Mouse (Mus musculus) urinary bladder, postnatal 25 days (tissue): ENCODE measurements around the gene Hist1h2bq.
A peak's percentile ranks its signal among the peaks of the same experiment; 100 is the strongest.
"Not testable (repeated sequence)": the region's sequence is repeated elsewhere in the genome, so short reads cannot be mapped to it uniquely, and the experiment has no call there.

Source experiments
- DNase-seq: peaks from one replicate; pipeline ENCODE4 v3.0.0; 2022; ENCODE audit warnings: low spot score

The Hist1h2bq gene

GRCm38 (mm10) chr13:21810073-21810472 lies at the start of gene Hist1h2bq, which contains the start of gene Hist1h2ao:
Gene Hist1h2bq, minus strand, starts transcription at chr13:21810197.
Gene Hist1h2ao, plus strand, starts transcription at chr13:21810465.
- not testable (repeated sequence) for DNase-seq

DNA sequence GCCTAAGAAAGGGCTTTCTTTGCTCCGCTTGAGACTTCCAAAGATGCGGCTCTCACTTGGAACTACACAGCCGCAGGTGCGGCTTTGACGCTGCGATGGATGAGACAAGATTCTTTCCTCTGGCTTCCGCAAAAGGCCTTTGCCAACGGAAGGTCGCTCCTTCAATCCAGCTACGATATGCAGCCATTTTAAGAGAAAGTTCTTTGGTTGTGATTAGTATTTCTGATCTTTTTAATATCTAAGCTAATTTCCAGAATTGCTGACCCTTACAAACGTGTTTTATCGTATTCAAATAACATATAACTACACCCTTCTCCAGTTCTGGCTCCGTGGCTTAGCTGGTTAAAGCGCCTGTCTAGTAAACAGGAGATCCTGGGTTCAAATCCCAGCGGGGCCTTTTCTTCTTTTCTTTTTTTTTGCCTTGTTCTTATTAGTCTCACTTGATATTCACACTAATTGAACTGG lies 45.7 kb upstream of the Hist1h2bq start:
- DNase-seq, result peak; percentile 19

- DNase-seq, result peak; percentile 63
Measured at GRCm38 (mm10) chr13:21855146-21855545, 45.1 kb upstream of the Hist1h2bq start.

GRCm38 (mm10) chr13:21852215-21852945 lies 42.4 kb upstream of the Hist1h2bq start:
- no peak for DNase-seq

DNA sequence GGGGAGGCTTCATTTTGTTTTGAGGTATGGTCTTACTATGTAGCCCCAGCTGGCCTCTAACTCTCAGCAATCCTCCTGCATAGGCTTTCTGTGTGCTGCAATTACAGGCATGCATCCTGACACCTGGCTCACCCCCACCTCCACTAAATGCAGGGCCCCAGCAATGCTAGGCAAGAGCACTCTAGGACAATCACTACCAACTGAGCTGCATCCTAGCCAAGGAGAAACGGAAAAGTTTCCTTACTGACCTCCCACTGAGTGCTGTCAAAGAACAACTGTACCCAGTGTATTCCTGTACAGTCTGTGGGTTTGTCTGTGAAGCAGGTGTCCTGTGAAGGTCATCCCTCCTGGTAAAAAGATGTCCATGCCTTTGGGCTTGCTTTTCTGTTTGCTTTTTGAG lies 40.7 kb upstream of the Hist1h2bq start:
- not testable (repeated sequence) for DNase-seq

GRCm38 (mm10) chr13:21847883-21848282 lies 37.9 kb upstream of the Hist1h2bq start:
- no peak for DNase-seq

GRCm38 (mm10) chr13:21846356-21846755 lies 36.4 kb upstream of the Hist1h2bq start:
- not testable (repeated sequence) for DNase-seq

DNA sequence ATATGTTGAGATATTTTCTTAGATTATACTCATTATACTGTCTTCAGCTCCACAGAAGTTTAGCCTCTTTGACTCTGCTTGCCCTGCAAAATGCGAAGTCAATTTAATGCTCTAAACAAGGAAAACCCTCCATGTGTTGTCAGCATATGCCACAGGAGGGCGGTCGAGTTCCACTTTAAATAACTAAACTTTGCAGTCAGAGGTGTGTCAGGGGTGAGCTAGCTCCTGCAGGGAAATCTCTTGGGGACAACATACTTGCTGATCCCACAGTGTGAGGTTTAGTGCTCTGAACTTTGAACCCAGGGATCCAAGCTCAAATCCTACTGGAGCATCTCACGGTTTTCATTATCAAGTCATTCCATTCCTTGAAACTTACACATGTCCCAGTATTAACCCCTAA lies 30.5 kb upstream of the Hist1h2bq start:
- not testable (repeated sequence) for DNase-seq

GRCm38 (mm10) chr13:21833461-21833860 lies 23.5 kb upstream of the Hist1h2bq start, which contains the start of the genes Hist1h2ap and Hist1h2br:
Gene Hist1h2ap, minus strand, starts transcription at chr13:21833507.
Gene Hist1h2br, plus strand, starts transcription at chr13:21833743.
- DNase-seq, result not testable (repeated sequence)

DNA sequence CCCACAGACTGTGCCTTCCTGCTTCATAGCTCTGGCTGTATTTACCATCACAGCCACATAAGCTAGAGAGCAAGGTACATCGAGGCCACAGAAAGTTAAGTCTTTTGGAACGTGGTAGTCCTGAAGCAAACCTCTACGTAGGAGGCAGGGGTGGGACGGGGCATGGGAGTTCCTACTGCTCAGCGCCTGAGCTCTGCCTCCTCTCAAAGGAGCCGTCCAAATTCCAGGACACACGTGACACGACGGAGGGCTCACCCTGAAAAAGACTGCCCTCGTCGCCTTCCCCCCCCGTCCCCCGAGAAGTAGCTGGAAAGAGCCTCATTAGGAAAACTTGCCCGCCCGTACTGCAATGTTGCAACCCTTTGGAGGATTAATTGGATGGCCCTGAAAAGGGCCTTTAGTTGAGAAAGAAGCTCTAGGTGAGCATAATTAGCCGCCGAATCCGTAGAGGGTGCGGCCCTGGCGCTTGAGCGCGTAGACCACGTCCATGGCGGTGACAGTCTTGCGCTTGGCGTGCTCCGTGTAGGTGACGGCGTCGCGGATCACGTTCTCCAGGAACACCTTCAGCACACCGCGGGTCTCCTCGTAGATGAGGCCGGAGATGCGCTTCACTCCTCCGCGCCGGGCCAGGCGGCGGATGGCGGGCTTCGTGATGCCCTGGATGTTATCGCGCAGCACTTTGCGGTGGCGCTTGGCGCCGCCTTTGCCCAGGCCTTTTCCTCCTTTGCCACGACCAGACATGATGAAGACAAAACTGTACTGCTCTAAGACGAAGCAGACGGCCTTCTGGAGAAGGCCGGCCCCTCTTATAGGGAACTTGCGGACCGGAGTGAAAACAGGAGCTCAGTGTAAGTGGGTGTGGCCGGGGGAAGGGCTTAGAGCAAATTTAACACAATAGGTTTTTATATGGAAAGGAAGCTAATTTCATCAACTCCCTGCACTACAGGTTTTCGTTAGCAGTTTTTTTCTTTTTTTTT lies 21.7 kb upstream of the Hist1h2bq start, which contains the start of gene Hist1h4n:
Hist1h4n (minus strand) TSS at position 779 of the 977 bp plus-strand sequence.
- DNase-seq, result not testable (repeated sequence)

GRCm38 (mm10) chr13:21830344-21830743 lies 20.3 kb upstream of the Hist1h2bq start:
- DNase-seq, result no peak

GRCm38 (mm10) chr13:21828511-21828910 lies 18.5 kb upstream of the Hist1h2bq start:
- no peak for DNase-seq

GRCm38 (mm10) chr13:21820082-21820890 lies 10.3 kb upstream of the Hist1h2bq start:
- DNase-seq, result not testable (repeated sequence)

- DNase-seq, result not testable (repeated sequence)
Measured at GRCm38 (mm10) chr13:21812092-21812491, 2.1 kb upstream of the Hist1h2bq start.

DNA sequence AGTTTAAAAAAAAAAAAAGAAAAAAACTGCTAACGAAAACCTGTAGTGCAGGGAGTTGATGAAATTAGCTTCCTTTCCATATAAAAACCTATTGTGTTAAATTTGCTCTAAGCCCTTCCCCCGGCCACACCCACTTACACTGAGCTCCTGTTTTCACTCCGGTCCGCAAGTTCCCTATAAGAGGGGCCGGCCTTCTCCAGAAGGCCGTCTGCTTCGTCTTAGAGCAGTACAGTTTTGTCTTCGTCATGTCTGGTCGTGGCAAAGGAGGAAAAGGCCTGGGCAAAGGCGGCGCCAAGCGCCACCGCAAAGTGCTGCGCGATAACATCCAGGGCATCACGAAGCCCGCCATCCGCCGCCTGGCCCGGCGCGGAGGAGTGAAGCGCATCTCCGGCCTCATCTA lies 1.5 kb upstream of the Hist1h2bq start, which contains the start of gene Hist1h4m:
Hist1h4m (plus strand) TSS at position 208 of the 400 bp plus-strand sequence.
- DNase-seq, result not testable (repeated sequence)

GRCm38 (mm10) chr13:21811074-21811473 lies 1.1 kb upstream of the Hist1h2bq start:
- not testable (repeated sequence) for DNase-seq

- not testable (repeated sequence) for DNase-seq
Measured at GRCm38 (mm10) chr13:21803058-21803457, 6.9 kb downstream of the Hist1h2bq start.

- DNase-seq, result not testable (repeated sequence)
Measured at GRCm38 (mm10) chr13:21797163-21797562, 12.8 kb downstream of the Hist1h2bq start.

GRCm38 (mm10) chr13:21795584-21795983 lies 14.4 kb downstream of the Hist1h2bq start:
- DNase-seq, result no peak

GRCm38 (mm10) chr13:21790601-21791283 lies 19.3 kb downstream of the Hist1h2bq start:
- no peak for DNase-seq
